Mouse (Mus musculus): ENCODE results near the gene Nup107.
"Not testable (repeated sequence)": the region's sequence is repeated elsewhere in the genome, so short reads cannot be mapped to it uniquely, and the experiment has no call there.

Gene Nup107

DNA sequence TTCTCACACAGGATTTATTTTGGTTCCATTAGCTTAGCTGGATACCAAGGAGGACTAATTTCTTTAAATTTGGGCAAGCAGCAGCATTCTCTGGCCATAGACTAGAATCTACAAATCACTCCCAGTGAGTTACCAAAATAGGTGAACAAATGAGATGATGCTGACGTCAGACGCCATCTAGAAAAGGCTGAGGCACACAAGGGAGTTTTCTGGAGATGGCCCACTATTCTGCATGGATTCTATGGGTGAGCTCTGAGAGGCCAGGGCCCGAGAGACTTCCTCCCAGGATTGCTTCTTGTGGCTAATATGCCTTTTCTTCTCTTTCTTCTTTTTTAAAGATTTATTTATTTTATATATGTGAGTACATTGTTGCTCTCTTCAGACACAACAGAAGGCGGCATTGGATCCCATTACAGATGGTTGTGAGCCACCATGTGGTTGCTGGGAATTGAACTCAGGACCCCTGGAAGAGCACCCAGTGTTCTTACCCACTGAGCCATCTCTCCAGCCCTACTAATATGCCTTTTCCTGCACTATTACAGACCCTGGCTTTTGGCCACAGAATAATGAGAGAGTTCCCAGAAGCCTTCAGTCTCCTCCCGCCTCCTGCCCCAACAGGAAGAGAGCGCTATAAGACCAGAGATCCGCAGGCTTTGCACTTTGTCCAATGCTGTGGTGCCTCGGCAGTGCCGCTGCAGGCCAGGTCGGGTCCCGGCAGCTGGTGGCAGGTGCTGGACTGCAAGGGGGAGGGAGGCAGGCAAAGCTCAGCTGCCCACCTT lies 27.2 kb downstream of the Nup107 start:
- DNase-seq (ENCODE audit: low read depth, low spot score) = no peak

DNA sequence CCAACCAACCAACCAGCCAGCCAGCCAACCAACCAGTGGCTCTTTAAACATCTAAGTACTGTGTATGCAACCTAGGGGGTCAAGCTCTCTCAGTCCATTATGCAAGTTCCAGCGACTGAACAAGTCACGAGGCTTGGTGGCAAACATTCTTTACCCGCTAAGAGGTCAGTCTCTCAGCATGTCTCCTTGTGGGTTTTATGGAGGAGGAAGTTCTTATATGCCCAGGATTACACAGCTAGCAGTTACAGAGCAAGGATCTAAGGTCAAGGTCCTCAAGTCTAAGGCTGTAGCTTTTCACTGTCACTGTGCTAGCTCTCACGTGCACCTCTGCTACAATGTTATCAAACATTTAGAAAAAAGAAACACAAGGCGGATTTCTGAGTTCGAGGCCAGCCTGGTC lies 27.9 kb downstream of the Nup107 start:
- no peak for DNase-seq (ENCODE audit: low read depth, low spot score)

- no peak for DNase-seq (ENCODE audit: low read depth, low spot score)
Observed at GRCm38 (mm10) chr10:117763588-117764190, 28.8 kb downstream of the Nup107 start.

- DNase-seq (ENCODE audit: low read depth, low spot score) = no peak
Observed at GRCm38 (mm10) chr10:117762966-117763365, 29.5 kb downstream of the Nup107 start.

- no peak for DNase-seq (ENCODE audit: low read depth, low spot score)
Observed at GRCm38 (mm10) chr10:117762281-117762830, 30.1 kb downstream of the Nup107 start.

DNA sequence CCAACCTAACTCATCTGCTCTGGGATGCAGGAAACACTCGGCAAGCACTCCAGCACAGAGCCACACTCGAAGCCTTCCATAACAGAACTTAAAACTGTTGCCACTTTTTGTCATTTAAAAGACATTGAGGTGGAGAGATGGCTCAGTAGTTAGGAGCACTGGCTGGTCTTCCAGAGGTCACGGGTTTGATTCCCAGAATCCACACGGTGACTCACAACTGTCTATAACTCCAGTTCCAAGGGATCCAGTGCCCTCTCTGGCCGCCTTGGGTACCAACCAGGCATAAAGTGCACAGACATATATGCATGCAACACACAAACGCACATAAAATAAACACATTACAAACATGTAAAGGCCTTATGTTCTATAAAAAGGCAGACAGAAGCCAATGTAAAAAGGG lies 31.0 kb downstream of the Nup107 start:
- DNase-seq (ENCODE audit: low read depth, low spot score) = no peak

DNA sequence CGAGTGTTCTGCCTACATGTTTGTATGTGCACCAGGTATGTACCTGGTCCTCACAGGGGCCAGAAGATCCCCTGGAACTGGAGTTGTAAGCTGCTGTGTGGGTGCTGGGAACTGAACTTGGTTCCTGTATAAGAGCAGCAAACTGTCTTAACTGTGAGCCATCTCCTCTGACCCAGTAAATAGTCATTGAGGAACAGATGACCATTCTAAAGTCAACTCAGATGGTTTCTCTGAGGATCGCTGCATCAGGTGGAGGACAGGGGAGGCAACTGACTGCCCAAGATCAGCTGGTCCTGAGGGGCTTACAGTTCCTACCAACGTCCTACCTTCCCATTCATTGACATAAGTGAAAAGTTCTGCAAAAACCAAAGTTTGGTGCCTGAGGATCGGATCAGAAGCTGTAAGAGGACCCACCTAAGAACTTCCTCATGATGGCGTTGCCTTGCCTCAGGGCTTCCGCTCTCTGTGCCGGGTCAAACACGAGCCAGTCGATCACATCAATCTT lies 31.6 kb downstream of the Nup107 start:
- DNase-seq (ENCODE audit: low read depth, low spot score) = no peak

GRCm38 (mm10) chr10:117759844-117760630 lies 32.5 kb downstream of the Nup107 start:
- no peak for DNase-seq (ENCODE audit: low read depth, low spot score)

DNA sequence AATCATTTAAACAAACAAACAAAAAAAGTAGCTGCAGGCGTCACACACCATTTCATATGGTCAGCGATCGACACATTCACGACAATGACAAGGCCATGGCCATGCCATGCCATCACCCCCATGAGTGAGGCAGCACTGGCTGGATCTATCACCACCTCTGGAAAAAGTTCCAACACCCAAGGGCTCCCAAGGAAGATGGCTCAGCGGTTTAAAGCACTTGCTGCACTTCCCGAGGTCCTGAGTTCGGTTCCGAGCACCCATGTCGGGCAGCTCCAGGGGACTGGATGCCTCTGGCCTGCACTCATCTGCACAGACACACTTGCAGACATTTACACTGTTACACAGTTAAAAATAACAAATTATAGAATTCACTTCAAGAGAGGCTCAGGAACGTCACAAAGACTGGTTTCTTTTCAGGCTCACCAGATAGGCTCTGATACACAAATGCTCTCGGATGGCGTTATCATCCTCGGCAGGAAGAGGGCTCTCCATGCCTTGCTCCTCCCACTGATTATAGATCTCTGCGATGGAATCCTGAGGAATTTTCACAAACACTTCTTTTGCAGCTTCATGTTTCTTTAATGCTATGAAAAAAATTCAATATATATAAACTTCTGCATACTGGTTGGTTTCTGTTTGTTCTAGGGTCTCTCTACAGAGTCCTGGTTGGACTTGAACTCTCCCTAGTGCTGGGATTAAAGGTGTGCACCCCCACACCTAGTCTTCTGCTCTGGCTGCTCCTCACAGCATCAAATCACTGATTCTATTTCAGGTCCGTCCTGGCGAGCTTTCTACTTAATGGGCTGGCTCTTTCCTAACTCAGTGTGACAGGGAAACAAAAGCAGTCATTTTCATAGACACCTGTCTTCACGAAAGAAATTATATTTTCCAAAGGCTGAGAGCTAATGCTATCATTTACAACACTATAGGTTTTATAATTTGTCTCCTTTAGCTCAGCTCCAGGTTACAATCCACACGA lies 33.5 kb downstream of the Nup107 start:
- DNase-seq (ENCODE audit: low read depth, low spot score) = no peak

- DNase-seq (ENCODE audit: low read depth, low spot score) = not testable (repeated sequence)
Observed at GRCm38 (mm10) chr10:117758344-117758743, 34.2 kb downstream of the Nup107 start.

- no peak for DNase-seq (ENCODE audit: low read depth, low spot score)
Observed at GRCm38 (mm10) chr10:117757796-117758342, 34.6 kb downstream of the Nup107 start.

DNA sequence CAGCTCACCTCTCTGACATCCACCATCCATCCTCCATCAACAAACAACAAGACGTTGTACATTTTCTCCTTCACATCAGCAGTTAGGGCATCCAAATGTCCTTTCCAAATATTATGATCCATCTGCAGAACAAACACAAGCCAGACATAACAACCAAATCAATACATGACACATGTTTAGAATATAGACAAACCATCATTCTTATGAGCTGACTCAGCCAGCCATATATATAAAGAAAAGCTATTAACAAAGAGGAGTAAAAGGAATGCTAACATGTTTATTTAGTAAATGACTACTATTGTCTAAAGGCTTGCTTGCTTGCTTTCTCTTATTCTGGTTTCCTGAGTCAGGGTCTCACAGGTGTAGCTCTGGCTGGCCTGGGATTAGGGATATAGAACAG lies 35.2 kb downstream of the Nup107 start:
- no peak for DNase-seq (ENCODE audit: low read depth, low spot score)

- no peak for DNase-seq (ENCODE audit: low read depth, low spot score)
Observed at GRCm38 (mm10) chr10:117756784-117757183, 35.7 kb downstream of the Nup107 start.

DNA sequence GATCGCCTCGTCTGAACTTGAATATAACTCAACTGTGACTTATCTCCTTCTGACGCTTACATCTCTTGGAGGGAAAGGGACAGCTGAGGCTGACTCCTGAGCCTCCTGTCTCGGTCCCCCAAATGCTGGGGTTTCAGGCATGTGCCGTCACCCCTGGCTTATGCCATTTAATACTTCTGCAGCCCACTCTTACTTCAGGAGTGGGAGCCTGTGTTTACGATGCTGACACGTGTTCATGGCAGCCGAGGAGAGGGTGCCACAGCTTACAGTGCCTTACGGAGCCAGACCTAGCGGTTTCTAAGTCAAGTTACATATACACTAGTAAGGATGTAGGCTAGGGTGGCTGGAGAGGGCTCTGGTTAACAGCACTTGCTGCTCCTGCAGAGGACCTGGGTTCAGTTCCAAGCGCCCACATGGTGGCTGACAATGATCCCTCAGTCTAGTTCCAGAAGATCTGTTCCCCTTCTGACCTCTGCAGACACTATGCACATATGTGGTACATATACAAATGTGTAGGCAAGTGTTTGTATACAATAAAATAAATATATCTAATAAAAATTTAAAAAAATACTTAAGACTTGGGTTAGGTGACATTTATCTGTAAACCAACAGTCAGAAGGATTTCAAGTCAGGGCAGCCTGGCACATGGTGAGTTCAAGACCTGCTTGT lies 36.6 kb downstream of the Nup107 start:
- no peak for DNase-seq (ENCODE audit: low read depth, low spot score)

DNA sequence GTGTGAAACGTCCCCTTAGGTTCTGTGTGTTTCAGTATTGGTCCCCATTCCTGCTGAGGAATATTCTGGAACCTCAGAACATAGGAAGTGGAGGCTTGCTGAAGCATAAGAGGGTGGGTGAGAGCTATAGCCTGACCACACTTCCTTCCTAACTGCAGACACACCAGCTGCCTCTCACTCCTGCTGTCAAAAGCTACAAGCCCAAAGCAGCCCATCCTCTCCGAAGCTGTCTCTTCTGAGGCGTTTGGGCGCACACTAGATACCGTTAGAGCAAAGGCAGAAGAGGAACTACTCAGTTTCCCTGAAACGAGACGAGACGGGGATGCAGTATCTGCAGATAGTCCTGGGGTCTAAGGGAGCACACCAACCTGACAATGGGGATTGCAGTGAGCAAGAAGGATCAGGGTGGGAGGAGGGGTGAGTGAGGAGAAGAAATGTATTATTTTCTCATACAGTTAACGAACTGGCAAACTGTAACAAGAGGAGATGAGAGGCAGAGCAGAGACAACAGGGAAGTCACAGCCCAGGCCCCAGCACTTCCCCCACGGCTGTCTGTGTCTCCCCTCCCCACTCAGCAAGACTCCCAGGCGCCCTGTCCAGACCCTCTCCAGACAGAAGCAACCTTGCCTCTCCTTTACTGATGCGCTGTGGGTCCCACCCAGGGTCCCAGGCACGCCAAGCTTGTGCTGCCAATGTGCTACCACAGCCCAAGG lies 37.3 kb downstream of the Nup107 start:
- no peak for DNase-seq (ENCODE audit: low read depth, low spot score)

GRCm38 (mm10) chr10:117754609-117754940 lies 37.9 kb downstream of the Nup107 start:
- DNase-seq (ENCODE audit: low read depth, low spot score) = no peak

DNA sequence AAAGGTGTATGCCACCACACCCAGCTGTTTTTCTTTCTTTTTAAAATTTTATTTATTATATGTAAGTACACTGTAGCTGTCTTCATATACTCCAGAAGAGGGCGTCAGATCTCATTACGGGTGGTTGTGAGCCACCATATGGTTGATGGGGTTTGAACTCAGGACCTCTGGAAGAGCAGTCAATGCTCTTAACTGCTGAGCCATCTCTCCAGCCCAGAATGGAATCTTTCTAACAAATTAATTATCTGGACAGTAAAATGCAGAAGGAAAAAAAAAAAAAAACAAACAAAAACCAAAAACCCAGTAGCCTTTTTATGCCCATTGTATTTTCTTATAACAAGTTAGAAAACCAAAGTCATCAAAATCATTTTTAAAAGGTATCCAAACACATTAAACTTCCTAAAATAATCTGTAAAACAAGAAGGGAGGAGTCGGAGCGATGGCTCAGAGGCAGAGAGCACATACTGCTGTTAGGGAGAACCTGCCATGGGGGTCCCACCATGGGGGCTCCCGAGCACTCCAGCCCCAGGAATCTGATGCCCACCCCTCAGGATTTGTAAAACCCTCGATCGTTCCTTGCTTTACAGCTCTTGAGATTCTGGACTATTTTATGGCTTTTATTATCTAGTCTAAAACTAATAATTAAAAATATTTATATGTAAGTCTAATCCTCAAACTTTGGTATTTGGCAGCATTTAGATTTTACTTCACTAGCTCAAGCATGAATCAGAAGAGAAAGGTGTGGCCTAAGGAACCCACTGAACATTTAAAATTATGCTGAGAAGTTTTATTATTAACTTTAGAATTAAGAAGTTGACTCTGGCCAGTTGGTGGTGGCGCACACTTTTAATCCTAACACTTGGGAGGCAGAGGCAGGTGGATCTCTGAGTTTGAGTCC lies 38.5 kb downstream of the Nup107 start:
- no peak for DNase-seq (ENCODE audit: low read depth, low spot score)

- no peak for DNase-seq (ENCODE audit: low read depth, low spot score)
Observed at GRCm38 (mm10) chr10:117752851-117753647, 39.5 kb downstream of the Nup107 start.
